ENCODE assay signal across 23 mouse cellular contexts in the genomic region with DNA sequence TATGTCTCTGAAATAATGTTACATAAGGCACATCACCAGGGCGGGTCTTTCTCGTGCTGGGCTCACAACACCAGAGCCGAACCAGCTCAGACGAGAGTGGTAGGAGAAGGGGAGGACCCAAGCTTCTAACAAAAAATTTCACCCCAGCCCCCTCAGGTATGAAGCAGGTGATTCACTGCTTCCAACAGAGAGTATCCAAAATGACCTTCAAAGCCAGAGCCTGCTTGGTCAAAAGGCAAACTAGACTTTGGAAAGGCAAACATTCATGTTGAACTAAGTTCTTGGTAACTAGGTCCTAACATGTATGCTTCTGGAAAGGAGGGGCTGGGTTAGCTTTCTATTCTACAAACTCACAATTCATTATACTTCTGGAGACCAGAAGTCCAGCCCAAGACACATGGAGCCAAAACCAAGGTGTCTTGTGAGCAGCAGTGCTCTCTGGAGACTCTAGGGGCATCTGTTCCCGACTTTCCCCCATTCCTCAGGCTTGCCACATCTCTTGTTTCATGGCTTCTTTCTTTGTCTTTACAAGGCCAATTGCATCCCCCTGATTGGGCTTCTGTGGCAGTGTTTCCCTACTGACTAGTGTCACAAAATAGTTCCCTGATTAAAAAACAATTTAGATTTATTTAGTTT. TPM values are rescaled to one million over a fixed set of nuclear protein-coding genes. Genes with fewer than 3 reads are reported as not detected.
DNase-seq lines count a peak whose midpoint lies in the region; ATAC-seq and TF ChIP-seq lines count a peak whose summit lies in the region.
"Had no signal": no experiment of that assay in that cellular context is flagged by ENCODE, and none has a peak within 500 bp of the region (broad histone marks: within the 10 kb centered on the region; RNA-seq: fewer than 3 reads in every experiment).

No protein-coding gene starts in this region.

- 0 out of 2 replicates have a peak, but pooled peaks have one; percentile 3 for ATAC-seq in intestine, postnatal 0 days
- no peak for ATAC-seq in intestine, embryonic 16.5 days
- ATAC-seq in liver, embryonic 15.5 days (ENCODE audit: insufficient read depth), result peak; percentile 44

- no peaks in the 10 kb centered on the region for H3K9me3 ChIP-seq in intestine, postnatal 0 days (ENCODE audit: control insufficient read depth)
- no peaks in the 10 kb centered on the region for H3K9me3 ChIP-seq in intestine, embryonic 16.5 days (ENCODE audit: control insufficient read depth, low read length)
- no peaks in the 10 kb centered on the region for H3K9me3 ChIP-seq in liver, embryonic 15.5 days (replicated peaks)
- H3K9me3 ChIP-seq: heart, embryonic 13.5 days; limb, embryonic 12.5 days had no signal

- intact Hi-C loops in gastrocnemius, postnatal 14 days (cut with DNase I; ENCODE audit: low total_unique reads), result no loop called here

- peak; percentile 15 for DNase-seq in retina, postnatal 1 day
- no peak for DNase-seq in retina, embryonic 14.5 days (ENCODE audit: low spot score)
- peak; percentile 71 for DNase-seq in yolk sac, embryonic 10.5 days (ENCODE audit: low spot score)
- DNase-seq in gastrocnemius, postnatal 14 days, result no peak
- DNase-seq in left cerebral cortex, adult 8-10 months (ENCODE audit: low spot score in 2 of 2), result no peak
- DNase-seq: adrenal gland, postnatal 14 days; cerebellum, postnatal 25 days; heart, postnatal 4 days; kidney, postnatal 14 days had no signal

- WGBS in intestine, postnatal 0 days, result 71% methylated on average over 5 of the region's 5 CpGs
- 73% methylated on average over 5 of the region's 5 CpGs for WGBS in intestine, embryonic 16.5 days
- 59% methylated on average over 5 of the region's 5 CpGs for WGBS in liver, embryonic 15.5 days (ENCODE audit: insufficient replicate concordance)

- no peak overlapping the region for H3K4me3 ChIP-seq in intestine, postnatal 0 days (ENCODE audit: low read depth, low read length)
- no peak overlapping the region for H3K4me3 ChIP-seq in intestine, embryonic 16.5 days (ENCODE audit: low read length)
- no peak overlapping the region for H3K4me3 ChIP-seq in liver, embryonic 15.5 days (replicated peaks)
- H3K4me3 ChIP-seq: heart, embryonic 13.5 days; limb, embryonic 12.5 days had no signal

- no peak overlapping the region for H3K9ac ChIP-seq in intestine, postnatal 0 days (ENCODE audit: low read depth, low read length)
- no peak overlapping the region for H3K9ac ChIP-seq in intestine, embryonic 16.5 days (ENCODE audit: low read depth, low read length)
- H3K9ac ChIP-seq in liver, embryonic 15.5 days, result no peak overlapping the region
- H3K9ac ChIP-seq: heart, embryonic 13.5 days; limb, embryonic 12.5 days had no signal

- 0 out of 2 replicates have a peak, but pooled peaks cover 5% of the 10 kb centered on the region for H3K4me1 ChIP-seq in intestine, postnatal 0 days (replicated peaks; ENCODE audit: control insufficient read depth, insufficient read depth, low read length)
- H3K4me1 ChIP-seq in intestine, embryonic 16.5 days (ENCODE audit: control insufficient read depth, insufficient read depth, low read length), result peaks cover 4% of the 10 kb centered on the region; the same call in 1 of the 2 replicates
- peaks cover 34% of the 10 kb centered on the region for H3K4me1 ChIP-seq in liver, embryonic 15.5 days (replicated peaks)
- H3K4me1 ChIP-seq: limb, embryonic 12.5 days had no signal

- no peaks in the 10 kb centered on the region for H3K27me3 ChIP-seq in intestine, postnatal 0 days (replicated peaks; ENCODE audit: control insufficient read depth, insufficient read depth, low read length)
- no peaks in the 10 kb centered on the region for H3K27me3 ChIP-seq in intestine, embryonic 16.5 days (replicated peaks; ENCODE audit: control insufficient read depth, insufficient read depth, low read length)
- no peaks in the 10 kb centered on the region for H3K27me3 ChIP-seq in liver, embryonic 15.5 days
- H3K27me3 ChIP-seq: heart, embryonic 13.5 days; limb, embryonic 12.5 days had no signal

- no peaks in the 10 kb centered on the region for H3K36me3 ChIP-seq in intestine, postnatal 0 days (ENCODE audit: control insufficient read depth, insufficient read depth)
- no peaks in the 10 kb centered on the region for H3K36me3 ChIP-seq in intestine, embryonic 16.5 days (ENCODE audit: control insufficient read depth, insufficient read depth, low read length)
- H3K36me3 ChIP-seq in liver, embryonic 15.5 days (replicated peaks), result no peaks in the 10 kb centered on the region
- H3K36me3 ChIP-seq: G1E; heart, embryonic 13.5 days; limb, embryonic 12.5 days had no signal

- no peak overlapping the region for H3K27ac ChIP-seq in intestine, postnatal 0 days (ENCODE audit: low read depth, low read length)
- H3K27ac ChIP-seq in intestine, embryonic 16.5 days (ENCODE audit: low read length), result no peak overlapping the region
- peak overlapping the region; percentile 75 for H3K27ac ChIP-seq in liver, embryonic 15.5 days (replicated peaks)
- H3K27ac ChIP-seq: heart, embryonic 13.5 days; limb, embryonic 12.5 days; macrophage had no signal

- peak; percentile 53 for TF ChIP-seq CTCF in intestine, postnatal 0 days (IDR thresholded peaks at IDR 0.05; ENCODE audit: low read depth)

- no peak overlapping the region for H3K4me2 ChIP-seq in intestine, postnatal 0 days (replicated peaks; ENCODE audit: low read depth)
- H3K4me2 ChIP-seq in intestine, embryonic 16.5 days (ENCODE audit: low read depth, low read length), result no peak overlapping the region
- peak overlapping the region; percentile 23; the same call in 1 of the 2 replicates for H3K4me2 ChIP-seq in liver, embryonic 15.5 days
- H3K4me2 ChIP-seq: heart, embryonic 13.5 days; limb, embryonic 12.5 days had no signal

RNA-seq across cellular contexts. Expression of gene B2m, which starts 6.0 kb away (rescaled TPM):
- polyA plus RNA-seq in intestine, postnatal 0 days (2015; fragmentation: Nextera tagmentation; extraction: Ambion mirVana), result 2,008 and 2,179 TPM in 2 replicates
- 385 and 440 TPM in 2 replicates for polyA plus RNA-seq in intestine, embryonic 16.5 days (2015; fragmentation: Nextera tagmentation; extraction: Ambion mirVana)
- polyA plus RNA-seq in liver, embryonic 15.5 days (2015; fragmentation: Nextera tagmentation; extraction: Ambion mirVana), result 416 and 443 TPM in 2 replicates
- 10 to 100 TPM; 80.2 to 95.9 TPM for total RNA-seq in gastrocnemius, postnatal 14 days (2021)
- 100 to 1,000 TPM; 110 to 317 (median 183) TPM for total RNA-seq in left cerebral cortex, adult 8-10 months (2022)

RNA-seq across cellular contexts. Expression of gene Trim69, which starts 19.1 kb away (rescaled TPM):
- polyA plus RNA-seq in intestine, postnatal 0 days (2015; fragmentation: Nextera tagmentation; extraction: Ambion mirVana), result 0.10 TPM in 1 of 2 replicates, not detected in the other
- polyA plus RNA-seq in intestine, embryonic 16.5 days (2015; fragmentation: Nextera tagmentation; extraction: Ambion mirVana), result not detected in 2 replicates
- polyA plus RNA-seq in liver, embryonic 15.5 days (2015; fragmentation: Nextera tagmentation; extraction: Ambion mirVana), result not detected in 2 replicates
- total RNA-seq in gastrocnemius, postnatal 14 days (2021), result not detected
- total RNA-seq in left cerebral cortex, adult 8-10 months (2022), result not detected
- total RNA-seq: adrenal gland, postnatal 14 days; G1E; gastrocnemius, adult 8-10 months; heart, postnatal 4 days; layer of hippocampus, postnatal 25 days; monocyte, adult 5-6 weeks had no signal
- polyA plus RNA-seq: embryonic facial prominence, embryonic 11.5 days; G1E; heart, embryonic 13.5 days; intestine, embryonic 14.5 days; limb, embryonic 12.5 days; neural tube, embryonic 14.5 days had no signal

RNA-seq across cellular contexts. Expression of gene Spg11, which starts 23.3 kb away (rescaled TPM):
- 3.7 and 3.8 TPM in 2 replicates for polyA plus RNA-seq in intestine, postnatal 0 days (2015; fragmentation: Nextera tagmentation; extraction: Ambion mirVana)
- 7.0 and 7.6 TPM in 2 replicates for polyA plus RNA-seq in intestine, embryonic 16.5 days (2015; fragmentation: Nextera tagmentation; extraction: Ambion mirVana)
- 2.7 and 3.6 TPM in 2 replicates for polyA plus RNA-seq in liver, embryonic 15.5 days (2015; fragmentation: Nextera tagmentation; extraction: Ambion mirVana)
- total RNA-seq in gastrocnemius, postnatal 14 days (2021), result 1 to 10 TPM; 6.3 to 6.4 TPM
- 10 to 100 TPM; 16.3 to 16.7 (median 16.5) TPM for total RNA-seq in left cerebral cortex, adult 8-10 months (2022)

RNA-seq across cellular contexts. Expression of gene Patl2, which starts 44.5 kb away (rescaled TPM):
- 0.04 and 0.05 TPM in 2 replicates for polyA plus RNA-seq in intestine, postnatal 0 days (2015; fragmentation: Nextera tagmentation; extraction: Ambion mirVana)
- 0.07 TPM in 1 of 2 replicates, not detected in the other for polyA plus RNA-seq in intestine, embryonic 16.5 days (2015; fragmentation: Nextera tagmentation; extraction: Ambion mirVana)
- polyA plus RNA-seq in liver, embryonic 15.5 days (2015; fragmentation: Nextera tagmentation; extraction: Ambion mirVana), result 0.06 TPM in 1 of 2 replicates, not detected in the other
- not detected for total RNA-seq in gastrocnemius, postnatal 14 days (2021)
- total RNA-seq in left cerebral cortex, adult 8-10 months (2022), result under 1 TPM in 1 of 4 experiments, not detected in 3; 0.16 TPM
- total RNA-seq: gastrocnemius, adult 8-10 months; heart, postnatal 4 days; layer of hippocampus, postnatal 25 days; monocyte, adult 5-6 weeks had no signal
- polyA plus RNA-seq: heart, embryonic 13.5 days; intestine, embryonic 14.5 days; limb, embryonic 12.5 days; stomach, embryonic 14.5 days had no signal

RNA-seq across cellular contexts. Expression of gene Terb2, which starts 44.6 kb away (rescaled TPM):
- polyA plus RNA-seq in intestine, postnatal 0 days (2015; fragmentation: Nextera tagmentation; extraction: Ambion mirVana), result not detected in 2 replicates
- not detected in 2 replicates for polyA plus RNA-seq in intestine, embryonic 16.5 days (2015; fragmentation: Nextera tagmentation; extraction: Ambion mirVana)
- not detected in 2 replicates for polyA plus RNA-seq in liver, embryonic 15.5 days (2015; fragmentation: Nextera tagmentation; extraction: Ambion mirVana)
- not detected for total RNA-seq in gastrocnemius, postnatal 14 days (2021)
- not detected for total RNA-seq in left cerebral cortex, adult 8-10 months (2022)
- total RNA-seq: adrenal gland, postnatal 14 days; G1E; gastrocnemius, adult 8-10 months; heart, postnatal 4 days; layer of hippocampus, postnatal 25 days had no signal
- polyA plus RNA-seq: embryonic facial prominence, embryonic 11.5 days; G1E; heart, embryonic 13.5 days; intestine, embryonic 14.5 days; limb, embryonic 12.5 days; macrophage; neural tube, embryonic 14.5 days; stomach, embryonic 14.5 days had no signal

Comparison
In these comparisons a context has a peak if more than half of its experiments do, and no peak if none do; other contexts are left out.
1. DNase-seq: peak in retina, postnatal 1 day (single experiment) and yolk sac, embryonic 10.5 days (single experiment); none in retina, embryonic 14.5 days (single experiment), gastrocnemius, postnatal 14 days (single experiment) and left cerebral cortex, adult 8-10 months (0 of 2).